Mouse (Mus musculus) ZHBTc4 (cell line): ENCODE measurements around the gene Rp9.

Experiments
- DNase-seq: peaks from one replicate; pipeline ENCODE4 v3.0.0-alpha.2; 2011; ENCODE audit warnings: low read depth, low spot score

The Rp9 gene

GRCm38 (mm10) chr9:22469643-22470042 lies at the start of gene Rp9:
Gene Rp9 (minus strand): TSS chr9:22469743.
- DNase-seq: no peak

DNA sequence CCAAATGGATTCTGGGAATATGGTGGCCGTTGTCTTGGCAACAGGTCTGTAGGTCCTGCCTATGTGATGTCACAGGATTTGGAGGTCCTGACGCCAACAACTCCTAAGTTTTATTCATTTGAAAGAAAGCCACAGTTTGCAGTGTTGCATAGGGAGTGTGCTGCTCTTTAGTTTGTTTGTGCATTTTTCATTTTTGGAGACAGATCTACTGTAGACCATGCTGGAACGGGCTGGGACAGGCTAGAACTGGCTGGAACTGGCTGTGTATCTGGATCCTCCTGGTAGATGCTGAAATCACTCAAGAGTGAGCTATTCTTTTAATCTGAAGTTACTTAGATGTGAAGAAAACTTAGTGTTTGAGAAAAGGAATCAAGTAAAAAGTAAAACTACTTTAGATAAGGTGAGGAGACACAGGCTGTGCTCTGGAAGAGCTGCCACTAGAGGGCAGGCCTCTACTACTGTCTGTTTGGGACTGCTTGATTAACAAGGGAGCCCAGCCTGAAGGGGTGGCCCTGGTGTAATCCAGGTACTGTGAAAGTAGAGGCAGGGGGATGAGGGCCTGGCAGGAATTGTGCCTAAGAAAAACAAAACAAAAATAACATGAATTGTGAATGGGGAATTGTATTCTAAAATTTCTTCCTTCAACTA lies 49.0 kb upstream of the Rp9 start:
- DNase-seq: peak; percentile 68

DNA sequence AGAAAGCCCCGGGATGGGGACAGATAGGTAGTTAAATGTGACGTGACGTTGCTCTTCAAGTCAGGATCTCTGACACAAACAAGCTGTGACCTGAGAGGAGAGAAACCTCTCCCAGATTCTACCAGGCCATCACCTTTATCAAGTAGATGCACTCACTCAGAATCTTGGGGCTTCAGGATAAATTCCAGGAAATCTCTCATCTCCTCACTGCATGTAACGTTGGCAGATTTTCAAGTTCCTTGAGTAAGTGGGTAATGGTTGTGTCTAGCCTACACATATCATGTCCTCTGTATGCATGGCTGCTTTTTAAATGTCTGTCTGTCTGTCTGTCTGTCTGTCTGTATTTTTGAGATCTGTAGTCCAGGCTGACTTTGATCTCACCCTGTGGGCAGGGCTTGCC lies 45.5 kb upstream of the Rp9 start:
- no peak for DNase-seq

- no peak for DNase-seq
Observed at GRCm38 (mm10) chr9:22505574-22505973, 36.0 kb upstream of the Rp9 start.

- no peak for DNase-seq
Observed at GRCm38 (mm10) chr9:22503581-22503980, 34.0 kb upstream of the Rp9 start.

GRCm38 (mm10) chr9:22502972-22503371 lies 33.4 kb upstream of the Rp9 start:
- no peak for DNase-seq

GRCm38 (mm10) chr9:22497021-22497767 lies 27.7 kb upstream of the Rp9 start:
- DNase-seq: no peak

DNA sequence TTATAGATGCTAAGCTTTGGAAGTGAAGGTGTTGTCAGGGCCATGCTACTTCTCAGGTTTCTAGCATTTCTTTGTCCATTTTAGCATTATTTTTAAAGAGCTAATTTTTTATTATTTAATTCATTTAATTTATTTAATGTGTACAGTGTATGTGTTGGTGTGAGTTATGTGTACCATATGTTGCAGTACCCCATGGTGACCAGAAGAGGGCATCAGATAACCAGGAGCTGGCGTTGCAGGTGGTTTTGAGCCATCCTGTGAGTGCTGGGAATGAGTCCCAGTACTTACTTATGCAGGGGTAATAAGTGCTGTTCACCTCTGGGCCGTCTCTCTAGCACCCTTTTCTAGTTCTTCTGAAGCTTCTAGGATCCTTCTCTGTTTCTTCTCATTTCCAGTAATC lies 25.6 kb upstream of the Rp9 start:
- DNase-seq: peak; percentile 39

DNA sequence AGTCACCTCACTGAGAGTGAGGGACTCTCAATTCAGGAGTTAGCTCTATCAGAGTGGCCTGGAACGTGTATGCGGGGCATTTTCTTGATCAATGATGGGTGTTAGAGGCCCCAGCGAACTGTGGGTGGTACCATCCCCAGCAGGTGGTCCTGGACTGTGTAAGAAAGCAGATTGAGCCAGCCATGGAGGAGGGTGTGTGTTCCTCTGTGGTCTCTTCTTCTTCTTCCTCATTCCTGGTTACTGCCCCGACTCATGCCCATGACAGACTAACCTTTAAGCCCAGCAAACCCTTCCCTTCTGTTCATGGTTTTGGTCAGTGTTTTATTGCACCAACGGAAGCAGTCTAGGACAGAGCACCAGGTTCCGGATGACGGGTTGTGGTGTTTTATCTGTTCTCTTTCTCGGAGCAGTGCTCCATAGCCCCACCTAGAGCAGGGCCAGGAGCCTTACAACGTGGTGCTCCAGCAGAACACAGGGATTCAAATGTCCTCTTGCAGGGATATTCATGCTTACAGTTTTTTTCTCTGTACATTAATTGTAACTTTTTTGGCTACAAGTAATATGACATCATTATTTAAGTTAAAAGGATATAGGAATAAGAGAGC lies 24.8 kb upstream of the Rp9 start:
- DNase-seq: peak; percentile 73

DNA sequence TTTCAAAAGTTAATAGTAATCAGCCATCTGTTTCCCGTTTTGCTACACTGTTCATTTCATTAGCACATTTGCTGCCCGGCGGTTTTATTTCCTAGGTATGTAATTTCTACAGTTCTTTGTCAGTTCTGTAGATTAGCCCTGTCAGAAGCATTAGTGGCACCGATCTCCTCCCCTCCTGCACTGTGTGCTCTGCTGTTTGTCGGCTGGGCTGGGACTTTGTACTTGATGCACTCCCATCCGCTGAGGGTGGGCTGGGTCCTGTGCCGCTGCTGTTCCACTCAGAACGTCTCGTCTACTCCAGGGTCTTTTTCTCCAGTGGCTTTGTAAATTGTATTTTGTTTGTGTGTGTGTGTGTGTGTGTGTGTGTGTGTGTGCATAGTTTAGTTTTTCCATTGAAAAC lies 19.4 kb upstream of the Rp9 start:
- peak; percentile 21 for DNase-seq

DNA sequence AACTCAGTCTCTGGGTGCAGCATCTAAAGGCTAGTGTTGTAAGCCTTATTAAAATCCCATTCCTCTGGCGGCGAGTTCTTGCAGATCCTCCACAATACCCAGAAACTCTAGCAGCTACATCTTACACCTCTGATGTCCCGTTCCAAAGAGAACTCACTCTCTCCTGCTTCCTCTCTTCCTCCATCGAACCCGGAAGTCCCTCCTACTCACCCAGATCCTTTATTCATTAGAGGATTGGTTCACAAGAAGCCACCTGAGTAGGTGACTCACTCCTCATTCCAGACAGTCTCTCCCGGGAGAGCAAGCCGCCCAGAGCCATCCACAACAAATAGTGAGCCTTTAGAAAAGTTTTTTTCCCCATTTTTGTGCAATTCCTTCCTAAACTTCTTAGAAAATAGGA lies 16.7 kb upstream of the Rp9 start:
- DNase-seq: peak; percentile 72

- DNase-seq: no peak
Observed at GRCm38 (mm10) chr9:22484562-22485308, 15.2 kb upstream of the Rp9 start.

- DNase-seq: no peak
Observed at GRCm38 (mm10) chr9:22483866-22484561, 14.5 kb upstream of the Rp9 start.

DNA sequence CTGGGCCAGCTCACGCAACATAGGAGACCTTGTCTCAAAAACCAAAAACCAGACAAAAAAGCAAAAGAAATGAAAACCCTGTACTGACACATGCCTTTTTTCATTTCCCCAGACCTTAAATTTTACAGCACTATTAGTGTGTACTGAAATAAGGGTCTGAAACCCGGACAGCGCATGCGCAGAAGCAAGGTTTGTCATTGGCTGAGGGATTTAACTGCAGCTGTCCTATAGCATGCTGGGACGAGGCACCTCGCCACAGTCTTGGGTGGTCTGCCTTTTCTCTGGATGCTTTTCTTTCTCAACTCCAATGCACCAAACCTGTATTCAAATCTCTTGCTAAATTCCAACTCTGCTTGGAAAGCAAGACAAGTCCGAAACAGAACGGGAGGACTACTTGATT lies 9.4 kb upstream of the Rp9 start:
- DNase-seq: peak; percentile 55

DNA sequence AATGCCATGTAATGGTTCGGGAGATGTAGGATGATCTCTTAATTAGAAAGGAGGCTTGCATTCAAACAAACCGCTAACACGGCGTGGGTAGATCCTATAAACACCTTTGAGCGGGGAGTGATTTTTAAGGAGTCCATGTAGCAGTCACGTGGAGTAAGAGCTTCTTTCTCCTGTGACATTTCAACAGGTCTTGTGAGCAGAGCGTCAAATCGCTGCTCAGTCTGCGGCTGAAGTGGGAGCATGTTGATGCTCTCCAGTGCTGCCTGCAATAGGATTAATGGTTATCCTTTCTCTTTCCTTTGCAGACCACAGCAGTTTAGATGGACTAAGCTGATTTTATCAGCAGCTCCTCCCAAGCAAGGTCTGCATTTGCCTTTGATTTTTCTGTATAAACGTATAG lies 6.7 kb upstream of the Rp9 start:
- peak; percentile 17 for DNase-seq

DNA sequence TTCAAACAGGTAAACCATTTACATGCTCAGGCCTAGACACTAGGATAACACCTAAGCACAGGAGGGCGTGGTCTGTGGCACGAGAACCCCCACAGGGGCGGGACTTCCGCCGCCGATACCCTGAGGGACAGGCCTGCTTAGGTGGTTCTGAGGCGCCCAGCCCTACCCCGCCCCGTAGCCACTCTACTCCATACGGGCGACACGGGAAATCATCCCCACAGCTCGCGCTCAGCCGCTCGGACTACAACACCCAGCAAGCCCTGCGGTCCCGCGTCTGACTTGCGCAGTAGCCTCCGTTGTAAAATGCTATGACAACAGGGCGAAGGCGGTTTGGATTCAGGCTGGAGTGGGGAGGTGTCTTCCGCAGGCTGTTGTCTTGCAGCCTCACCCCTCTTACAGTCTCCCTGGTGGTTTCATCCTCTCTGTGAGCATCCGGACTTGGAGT lies 5.9 kb upstream of the Rp9 start, which contains the start of gene Bbs9:
Gene Bbs9 (plus strand): TSS at position 292 of the 445 bp plus-strand sequence.
- peak; percentile 99 for DNase-seq

DNA sequence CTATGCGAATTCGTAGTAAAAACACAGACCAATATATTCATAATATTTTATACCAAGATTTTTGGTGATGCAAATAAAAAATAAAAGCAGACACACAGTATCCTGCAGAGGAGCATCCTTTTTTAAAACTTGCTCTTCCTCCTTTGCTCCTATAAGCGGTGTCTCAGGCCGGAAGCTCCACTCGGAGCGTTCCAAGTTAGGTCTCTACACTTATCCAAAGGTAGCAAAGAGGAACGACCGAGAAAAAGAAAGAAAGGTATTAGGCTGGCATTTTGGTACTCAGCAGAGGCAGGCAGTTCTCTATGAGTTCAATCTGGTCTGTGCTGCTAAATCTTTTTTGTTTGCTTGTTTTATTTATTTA lies 664 bp downstream of the Rp9 start:
- no peak for DNase-seq

DNA sequence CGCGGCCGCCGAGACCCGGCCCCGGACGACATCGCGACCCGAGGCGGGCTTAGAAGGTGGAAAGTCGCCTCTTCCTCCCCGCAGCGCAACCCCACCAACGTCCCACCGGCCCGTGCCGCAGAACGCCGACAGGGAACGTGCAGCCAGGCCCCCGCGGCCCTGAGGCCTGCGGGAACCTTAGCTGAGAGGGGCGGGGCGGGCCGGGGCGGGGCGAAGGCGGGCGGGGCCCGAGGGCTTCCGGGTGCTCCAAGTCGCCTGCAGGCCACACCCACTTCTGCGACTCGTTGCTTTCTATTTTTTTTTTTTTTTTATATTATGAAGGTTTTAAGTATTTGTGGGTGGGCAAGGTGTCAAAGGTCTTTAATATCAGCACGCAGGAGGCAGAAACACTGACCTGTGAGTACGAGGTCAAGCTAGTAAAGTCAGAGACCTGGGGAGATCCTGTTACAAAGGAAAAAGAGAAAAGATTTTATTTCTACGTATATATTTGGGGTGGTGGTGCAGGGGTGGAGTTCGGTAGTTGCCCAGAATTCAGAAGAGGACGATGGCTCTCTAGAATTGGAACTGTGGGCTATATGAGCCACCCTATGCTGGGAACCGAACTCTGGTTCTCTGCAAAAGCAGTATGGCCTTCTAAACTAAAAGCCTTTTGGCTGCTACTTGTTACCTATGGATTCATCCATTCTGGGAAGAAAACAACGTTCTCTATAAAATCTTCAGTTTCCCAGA lies 1.2 kb downstream of the Rp9 start:
- peak; percentile 92 for DNase-seq

GRCm38 (mm10) chr9:22467371-22468169 lies 2.0 kb downstream of the Rp9 start:
- peak; percentile 68 for DNase-seq

DNA sequence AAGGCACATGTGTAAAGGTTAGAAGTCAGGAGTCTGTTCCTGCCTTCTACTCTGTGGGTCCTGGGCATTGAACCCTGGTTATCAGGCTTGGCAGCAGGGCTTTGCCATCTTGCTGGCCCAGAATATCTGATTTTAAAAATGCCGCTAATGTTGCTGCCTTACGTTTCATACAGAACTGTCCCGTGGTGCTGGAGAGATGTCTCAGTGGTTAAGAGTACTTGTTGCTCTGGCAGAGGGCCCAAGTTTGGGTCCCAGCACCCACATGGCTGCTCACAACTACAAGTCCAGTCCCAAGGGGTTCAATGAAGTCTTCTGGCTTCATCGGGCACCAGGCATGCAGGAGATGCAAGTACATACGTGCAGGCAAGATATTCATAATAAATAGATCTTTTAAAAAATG lies 3.3 kb downstream of the Rp9 start:
- no peak for DNase-seq
